Mouse (Mus musculus) CD4-positive, CD25-positive, alpha-beta regulatory T cell (primary cell): Measurements from ENCODE around the gene Spem1. TPM values are rescaled to one million over a fixed set of nuclear protein-coding genes. Genes with fewer than 3 reads are reported as not detected.

Experiments
- polyA plus RNA-seq: library from polyadenylated mRNA; unstranded; fragments of 100-300 nt; shearing (Covaris generic); gene quantifications from one replicate; pipeline ENCODE4 v1.2.1, GENCODE M21; 2017

Gene Spem1
- not detected for polyA plus RNA-seq

DNA sequence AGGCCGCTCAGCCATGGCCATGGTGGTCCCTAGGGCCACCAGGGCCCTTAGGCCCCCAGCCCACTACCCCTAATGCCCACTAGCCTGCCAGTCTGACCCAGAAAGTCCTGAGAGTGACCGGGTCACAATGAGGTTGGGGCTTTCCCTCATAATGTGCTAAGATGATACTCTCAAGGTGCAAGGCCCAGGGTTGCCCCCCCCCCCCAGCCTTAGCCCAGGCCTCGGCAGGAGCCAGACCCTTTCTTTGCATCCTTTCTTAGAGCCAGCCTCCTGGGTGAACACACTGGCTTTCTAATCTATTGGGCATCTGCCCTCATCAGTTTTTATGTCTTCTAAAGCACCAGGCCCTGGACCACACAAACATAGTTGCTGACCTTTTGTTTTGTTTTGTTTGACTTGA is at the start of gene Spem1:
Gene Spem1, minus strand, starts transcription at position 101 of the 400 bp plus-strand sequence.

DNA sequence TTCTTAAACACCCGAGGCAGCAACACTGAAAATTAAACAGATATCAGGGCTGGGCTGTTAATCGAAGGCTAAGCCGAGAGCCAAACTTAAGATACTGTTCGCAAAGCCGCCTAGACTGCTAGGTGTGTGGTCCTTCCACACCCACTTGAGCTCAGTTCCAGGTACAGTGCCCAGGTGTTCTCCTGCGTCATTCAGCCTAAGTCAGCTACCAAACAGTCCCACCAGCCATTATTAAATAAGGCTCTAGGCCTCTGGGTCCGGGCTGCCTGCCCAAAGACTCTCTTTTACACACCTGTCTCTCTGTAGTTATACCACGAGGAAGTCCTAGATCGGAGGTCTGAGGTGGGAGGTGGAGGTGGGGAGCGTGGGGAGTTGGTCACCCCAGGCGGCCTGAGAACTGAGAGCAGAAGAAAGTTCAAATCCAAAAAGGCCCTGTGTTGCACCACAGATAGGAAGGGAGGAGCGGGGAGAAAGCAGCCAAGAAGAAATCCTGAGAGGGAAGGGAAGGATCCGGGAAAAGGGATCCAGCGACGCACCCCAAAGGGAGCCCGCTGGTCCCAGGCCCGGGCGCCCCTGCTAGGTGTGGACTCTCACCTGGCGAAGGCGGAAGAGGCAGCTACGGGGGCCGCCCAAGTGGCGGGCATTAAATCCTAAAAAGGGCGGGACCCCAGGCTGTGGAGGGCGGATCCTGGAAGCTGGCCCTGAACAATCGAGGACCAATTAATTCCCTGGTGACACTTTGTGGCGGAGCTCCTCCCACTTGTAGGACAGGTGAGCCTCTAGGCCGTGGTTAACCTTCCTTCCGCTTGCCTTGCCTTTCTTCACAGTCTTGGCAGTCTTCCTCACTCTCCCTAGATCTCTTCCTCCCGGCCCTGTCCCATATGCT is 36.4 kb upstream of the Spem1 start, which contains the start of gene Tnk1:
Gene Tnk1, minus strand, starts transcription at position 618 of the 886 bp plus-strand sequence.

DNA sequence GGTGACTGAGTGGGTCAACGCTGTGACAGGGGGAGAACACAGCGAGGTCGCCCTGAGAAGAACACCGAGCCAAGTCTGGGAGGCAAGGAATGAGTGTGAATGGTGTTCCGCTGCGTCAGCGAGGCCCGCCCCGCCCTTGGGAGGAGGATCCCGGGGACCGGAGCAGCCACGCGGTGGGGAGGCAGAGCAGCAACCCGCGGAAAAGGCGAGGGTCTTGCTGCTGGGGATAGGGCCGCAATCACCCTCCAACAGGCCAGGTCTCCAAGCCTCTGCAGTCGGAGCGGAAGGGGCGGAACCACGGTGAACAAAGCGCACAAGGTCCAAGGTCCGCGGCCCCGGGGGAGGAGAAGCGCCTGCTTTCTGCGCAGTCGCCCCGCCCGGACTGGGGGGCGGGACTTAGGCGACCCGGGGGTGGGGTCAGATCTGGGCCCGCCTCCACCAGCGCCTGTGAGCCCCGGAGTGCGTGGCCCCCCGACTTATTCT is 24.3 kb upstream of the Spem1 start, which contains the start of gene Plscr3:
Gene Plscr3, plus strand, starts transcription at position 179 of the 483 bp plus-strand sequence.

DNA sequence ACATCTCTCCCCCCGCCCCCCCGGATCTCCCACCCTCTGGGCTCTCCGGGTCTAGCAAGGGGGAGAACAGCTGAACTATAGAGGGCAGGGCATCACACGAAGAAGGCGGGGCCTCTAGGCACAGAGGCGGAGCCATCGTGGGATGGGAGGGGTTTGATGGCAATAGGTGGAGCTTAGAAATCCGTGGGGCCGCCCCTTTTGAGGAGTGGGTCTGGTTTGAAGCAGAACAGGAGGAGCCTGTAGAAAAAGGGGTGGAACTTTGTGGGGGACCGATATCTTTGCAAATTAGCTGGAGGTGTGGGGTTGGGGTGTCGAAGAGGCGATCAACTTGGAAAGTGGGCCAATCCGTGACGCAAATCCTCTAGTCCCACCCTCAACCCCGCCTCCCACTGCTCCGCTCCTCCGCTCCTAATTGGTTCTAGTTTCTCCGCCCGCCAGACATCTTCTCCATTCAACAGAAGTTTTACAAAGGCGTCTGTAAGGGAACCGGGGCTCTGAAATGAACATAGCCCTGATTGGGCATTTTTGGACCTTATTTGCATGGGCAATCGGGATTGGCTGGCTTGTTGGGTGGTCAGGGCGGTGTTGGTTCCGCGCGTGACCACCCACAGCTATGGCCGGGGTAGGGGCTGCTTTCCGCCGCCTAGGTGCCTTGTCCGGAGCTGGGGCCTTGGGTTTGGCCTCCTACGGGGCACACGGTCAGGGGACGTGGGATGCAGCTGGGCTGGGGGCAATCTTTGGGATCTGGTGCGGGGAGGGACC is 16.2 kb upstream of the Spem1 start, which contains the start of gene Tmem256:
Gene Tmem256, plus strand, starts transcription at position 563 of the 762 bp plus-strand sequence.

DNA sequence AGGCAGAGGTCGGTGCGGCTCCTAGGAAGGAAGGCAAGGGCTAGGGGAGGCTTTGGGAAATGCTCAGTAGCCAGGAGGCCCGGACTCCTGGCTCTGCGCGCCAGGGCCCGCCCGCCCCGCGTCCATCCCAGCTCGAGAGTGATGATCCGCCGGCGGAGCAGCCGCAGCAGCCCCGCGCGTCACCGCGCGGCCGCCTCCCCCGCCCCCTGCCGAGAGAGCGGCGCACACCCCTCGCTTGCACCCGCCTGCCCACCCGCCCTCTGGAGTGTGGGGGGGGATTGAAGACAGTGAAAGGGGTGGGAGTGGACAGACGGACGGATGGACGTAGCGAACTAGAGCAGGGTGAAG is 15.6 kb upstream of the Spem1 start, which contains the start of gene Nlgn2:
Gene Nlgn2, minus strand, starts transcription at position 181 of the 348 bp plus-strand sequence.

DNA sequence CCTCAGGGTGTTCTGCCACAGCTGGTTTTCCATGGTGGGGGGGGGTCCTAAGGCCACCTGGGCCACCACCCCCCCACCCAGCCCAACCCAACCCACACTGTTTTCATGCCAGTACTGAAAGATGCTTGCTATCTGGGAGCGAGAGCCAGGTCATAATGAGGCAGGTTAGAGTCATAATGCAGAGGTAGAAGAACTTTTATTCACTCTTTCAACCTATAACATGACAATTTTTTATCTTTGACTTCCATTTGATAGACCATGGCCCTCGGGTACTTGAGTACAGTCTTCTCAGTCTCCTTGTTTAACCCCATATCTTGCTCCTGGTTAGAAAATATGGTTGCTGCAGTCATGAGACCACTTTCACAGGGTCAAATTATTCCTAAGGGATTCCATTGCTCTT is 3.6 kb downstream of the Spem1 start, which contains the start of gene Spem2:
Gene Spem2, minus strand, starts transcription at position 101 of the 400 bp plus-strand sequence.

DNA sequence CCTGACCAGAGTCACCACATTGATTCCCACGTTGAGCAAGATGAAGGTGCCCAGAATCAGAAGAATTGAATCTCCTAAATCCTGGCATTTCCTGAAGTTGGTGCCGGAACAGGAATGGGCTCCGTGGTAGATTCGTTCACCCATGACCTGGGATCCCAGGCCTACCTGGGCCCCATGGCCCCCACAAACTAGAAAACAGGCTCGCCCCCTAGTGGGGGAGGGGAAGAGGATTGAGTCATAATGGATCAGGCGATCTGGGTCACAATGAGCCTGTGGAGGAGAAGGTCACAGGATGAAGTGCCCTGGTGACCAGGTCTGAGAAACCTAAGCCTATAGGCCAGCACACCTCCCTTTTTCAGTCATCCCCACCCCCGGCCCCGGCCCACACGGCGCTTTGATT is 6.8 kb downstream of the Spem1 start, which contains the start of gene Gm39566:
Gene Gm39566, minus strand, starts transcription at position 144 of the 400 bp plus-strand sequence.

DNA sequence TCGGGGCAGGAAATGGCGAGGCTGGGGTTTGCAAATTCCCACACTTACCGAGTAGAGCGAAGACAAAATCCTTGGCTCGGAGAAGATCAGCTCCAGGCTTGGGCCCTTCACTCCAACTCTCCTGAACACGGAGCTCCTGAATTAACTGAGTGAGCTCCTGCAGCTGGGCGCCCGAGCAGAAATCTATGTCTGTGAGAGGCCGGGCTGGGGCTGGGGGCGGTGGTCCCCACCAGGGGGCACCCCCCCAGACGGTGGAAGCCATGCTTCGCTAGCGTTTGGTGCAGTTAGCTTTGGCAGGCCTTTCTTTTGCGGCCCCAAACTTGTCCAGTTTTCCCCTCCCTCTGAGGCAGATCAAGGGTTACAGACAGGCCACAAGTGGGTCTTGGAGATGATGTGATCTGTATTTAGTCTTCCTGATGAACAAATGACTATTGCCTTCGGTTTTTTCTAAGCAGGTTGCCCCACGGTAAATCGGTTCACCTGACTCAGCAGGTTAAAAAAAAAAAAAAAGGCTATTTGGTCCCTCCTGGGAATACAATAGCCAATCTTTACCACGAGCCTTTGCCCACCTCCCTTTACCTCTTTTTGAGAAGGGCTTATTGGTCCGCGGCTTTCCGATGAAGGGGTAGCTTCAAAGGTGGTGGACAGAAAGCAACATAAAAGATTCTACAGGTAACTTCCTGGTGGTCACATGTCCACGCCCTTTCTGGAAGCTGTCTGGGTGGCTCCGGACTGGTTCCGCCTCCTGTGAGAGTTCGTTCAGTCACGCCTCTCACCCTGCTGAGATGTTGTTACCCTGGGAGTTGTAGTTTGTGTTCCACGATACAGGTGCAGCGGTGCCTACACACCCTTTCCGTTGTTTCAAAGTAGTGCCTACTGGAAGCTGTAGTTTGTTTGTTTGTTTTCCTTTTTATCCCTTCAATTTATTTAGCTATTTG is 16.7 kb downstream of the Spem1 start, which contains the start of gene Tmem102:
Gene Tmem102, minus strand, starts transcription at position 653 of the 938 bp plus-strand sequence.

DNA sequence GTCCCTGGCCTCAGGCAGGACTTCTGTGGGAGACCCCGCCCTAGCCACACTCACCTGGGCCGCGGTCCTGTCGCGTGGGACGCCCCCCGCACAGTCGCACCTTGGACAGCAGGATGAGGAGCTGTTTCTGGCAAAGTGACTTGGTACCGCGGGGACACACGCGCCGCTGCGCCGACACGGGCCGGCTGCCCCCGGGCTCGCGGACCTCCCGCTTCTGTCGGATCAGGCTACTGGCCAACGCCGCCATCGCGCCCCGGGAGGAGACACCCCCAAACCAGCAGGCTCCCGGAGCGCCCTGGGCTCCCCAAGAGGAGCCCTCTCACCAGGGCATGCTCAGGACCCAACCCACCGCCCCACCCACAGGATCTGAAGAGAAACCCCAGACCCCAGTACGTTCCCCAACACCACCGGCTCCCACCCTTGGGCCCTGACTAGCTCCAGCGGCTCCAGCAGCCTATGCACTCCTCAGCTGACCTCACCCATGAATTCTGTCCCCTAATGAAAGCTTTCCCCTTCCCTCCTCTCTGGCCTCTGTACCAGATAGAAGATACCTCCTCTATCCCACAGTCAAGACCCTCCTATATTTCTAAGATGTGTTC is 20.5 kb downstream of the Spem1 start, which contains the start of gene Fgf11:
Gene Fgf11, minus strand, starts transcription at position 479 of the 599 bp plus-strand sequence.

DNA sequence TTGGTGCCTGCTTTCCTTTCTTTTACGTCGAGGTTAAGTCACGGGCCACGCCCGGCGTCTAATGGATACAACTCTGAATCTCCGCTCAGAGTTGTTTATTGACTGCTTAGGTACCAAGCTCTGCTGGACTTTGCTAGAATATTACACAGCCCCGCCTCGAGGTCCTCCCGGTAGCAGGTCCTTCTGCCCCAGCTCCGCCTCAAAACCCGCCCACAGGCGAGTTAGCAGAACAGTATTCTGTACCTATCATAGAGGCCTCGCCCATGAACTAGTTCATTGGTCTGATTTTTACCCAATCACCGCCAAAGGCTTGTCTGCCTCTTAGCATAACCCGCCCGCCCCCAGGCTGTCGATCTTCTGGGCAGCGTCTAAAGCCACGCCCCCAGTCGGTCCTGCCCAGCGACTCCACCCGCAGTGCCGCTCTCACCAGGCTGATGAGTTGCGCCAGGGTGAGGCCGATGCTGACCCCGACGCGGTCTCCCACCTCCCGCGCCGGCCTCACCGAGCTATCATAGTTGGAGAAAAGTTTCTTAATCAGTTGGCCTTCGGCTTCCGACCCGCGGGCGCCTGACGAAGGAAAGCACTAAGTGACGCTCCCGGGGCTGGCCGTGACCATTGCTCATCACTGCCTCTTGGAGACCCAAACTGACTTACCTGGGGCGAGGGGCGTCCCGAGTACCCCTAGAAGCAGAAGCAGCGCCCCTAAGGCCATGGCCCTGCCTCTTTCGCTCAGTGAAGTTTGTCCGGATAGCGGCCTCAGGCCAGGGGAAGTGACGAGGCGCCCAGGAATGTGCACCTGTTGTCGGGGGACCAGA is 26.6 kb downstream of the Spem1 start, which contains the start of gene Chrnb1:
Gene Chrnb1, minus strand, starts transcription at position 776 of the 815 bp plus-strand sequence.

Other genes starting within 250 kb of the Spem1 start
- gene Wrap53, start 241.9 kb downstream of the Spem1 start, polyA plus RNA-seq = 25.6 TPM
- gene Trp53, start 241.8 kb downstream of the Spem1 start, polyA plus RNA-seq = 239 TPM
- gene Atp1b2, start 216.2 kb downstream of the Spem1 start, polyA plus RNA-seq = not detected
- not detected for gene Shbg, start 204.3 kb downstream of the Spem1 start, polyA plus RNA-seq
- not detected for gene Sat2, start 200.2 kb downstream of the Spem1 start, polyA plus RNA-seq
- gene Fxr2, start 189.2 kb downstream of the Spem1 start, polyA plus RNA-seq = 63.2 TPM
- not detected for gene Sox15, start 166.9 kb downstream of the Spem1 start, polyA plus RNA-seq
- gene Mpdu1, start 159.5 kb downstream of the Spem1 start, polyA plus RNA-seq = 66.0 TPM
- gene Cd68, start 156.0 kb downstream of the Spem1 start, polyA plus RNA-seq = 4.3 TPM
- gene Eif4a1, start 149.8 kb downstream of the Spem1 start, polyA plus RNA-seq = 654 TPM
- 43.8 TPM for gene Senp3, start 140.1 kb downstream of the Spem1 start, polyA plus RNA-seq
- not detected for gene Tnfsf13, start 136.4 kb downstream of the Spem1 start, polyA plus RNA-seq
- gene Tnfsf12, start 126.3 kb downstream of the Spem1 start, polyA plus RNA-seq = not detected
- gene Tnfsfm13, start 126.1 kb downstream of the Spem1 start, polyA plus RNA-seq = not detected
- 50.4 TPM for gene Polr2a, start 63.5 kb downstream of the Spem1 start, polyA plus RNA-seq
- gene Slc35g3, start 60.2 kb downstream of the Spem1 start, polyA plus RNA-seq = 0.12 TPM
- gene Zbtb4, start 56.3 kb downstream of the Spem1 start, polyA plus RNA-seq = 5.5 TPM
- 3.7 TPM for gene Chrnb1, start 26.2 kb downstream of the Spem1 start, polyA plus RNA-seq
- gene Fgf11, start 20.3 kb downstream of the Spem1 start, polyA plus RNA-seq = not detected
- not detected for gene Tmem102, start 16.6 kb downstream of the Spem1 start, polyA plus RNA-seq
- gene Gm39566, start 6.9 kb downstream of the Spem1 start, polyA plus RNA-seq = not detected
- not detected for gene Spem2, start 3.7 kb downstream of the Spem1 start, polyA plus RNA-seq
- gene Nlgn2, start 15.6 kb upstream of the Spem1 start, polyA plus RNA-seq = 0.85 TPM
- gene Tmem256, start 16.3 kb upstream of the Spem1 start, polyA plus RNA-seq = 77.8 TPM
- 32.7 TPM for gene Plscr3, start 24.2 kb upstream of the Spem1 start, polyA plus RNA-seq
- not detected for gene Tnk1, start 36.5 kb upstream of the Spem1 start, polyA plus RNA-seq
- not detected for gene Tmem95, start 55.8 kb upstream of the Spem1 start, polyA plus RNA-seq
- gene Kctd11, start 59.2 kb upstream of the Spem1 start, polyA plus RNA-seq = 1.3 TPM
- 552 TPM for gene Acap1, start 73.4 kb upstream of the Spem1 start, polyA plus RNA-seq
- 4.4 TPM for gene 2810408A11Rik, start 78.8 kb upstream of the Spem1 start, polyA plus RNA-seq
- 7.7 TPM for gene Neurl4, start 78.9 kb upstream of the Spem1 start, polyA plus RNA-seq
- gene Gps2, start 91.7 kb upstream of the Spem1 start, polyA plus RNA-seq = 203 TPM
- 1,414 TPM for gene Eif5a, start 99.8 kb upstream of the Spem1 start, polyA plus RNA-seq
- gene Ybx2, start 113.6 kb upstream of the Spem1 start, polyA plus RNA-seq = not detected
- gene Slc2a4, start 126.0 kb upstream of the Spem1 start, polyA plus RNA-seq = not detected
- not detected for gene Cldn7, start 142.6 kb upstream of the Spem1 start, polyA plus RNA-seq
- 60.1 TPM for gene Ctdnep1, start 159.0 kb upstream of the Spem1 start, polyA plus RNA-seq
- gene Elp5, start 160.3 kb upstream of the Spem1 start, polyA plus RNA-seq = 67.1 TPM
- gene Gabarap, start 169.0 kb upstream of the Spem1 start, polyA plus RNA-seq = 380 TPM
- 88.2 TPM for gene Phf23, start 173.6 kb upstream of the Spem1 start, polyA plus RNA-seq
- gene Dvl2, start 178.4 kb upstream of the Spem1 start, polyA plus RNA-seq = 32.1 TPM
- 110 TPM for gene Acadvl, start 193.2 kb upstream of the Spem1 start, polyA plus RNA-seq
- 6.1 TPM for gene Dlg4, start 194.8 kb upstream of the Spem1 start, polyA plus RNA-seq
- gene Asgr1, start 231.9 kb upstream of the Spem1 start, polyA plus RNA-seq = not detected